Mouse (Mus musculus): Measurements from ENCODE around the gene Iqck.

- TF ChIP-seq CTCF (IDR thresholded peaks at IDR 0.05; ENCODE audit: borderline replicate concordance, control insufficient read depth, extremely low read depth, insufficient read depth, low read length, poor library complexity) (no peak), POLR2A (IDR thresholded peaks at IDR 0.05; ENCODE audit: control insufficient read depth, extremely low read depth, insufficient read depth, low read length, poor library complexity) (no peak)
Measured at GRCm38 (mm10) chr7:118972306-118972705, 116.8 kb downstream of the Iqck start.
